Mouse (Mus musculus): ENCODE data around the gene Srp9. TPM values are rescaled to one million over a fixed set of nuclear protein-coding genes. Genes with fewer than 3 reads are reported as not detected.

The Srp9 gene
- total RNA-seq, 2 experiments from 2014 or later: 64.7 to 68.9 TPM

DNA sequence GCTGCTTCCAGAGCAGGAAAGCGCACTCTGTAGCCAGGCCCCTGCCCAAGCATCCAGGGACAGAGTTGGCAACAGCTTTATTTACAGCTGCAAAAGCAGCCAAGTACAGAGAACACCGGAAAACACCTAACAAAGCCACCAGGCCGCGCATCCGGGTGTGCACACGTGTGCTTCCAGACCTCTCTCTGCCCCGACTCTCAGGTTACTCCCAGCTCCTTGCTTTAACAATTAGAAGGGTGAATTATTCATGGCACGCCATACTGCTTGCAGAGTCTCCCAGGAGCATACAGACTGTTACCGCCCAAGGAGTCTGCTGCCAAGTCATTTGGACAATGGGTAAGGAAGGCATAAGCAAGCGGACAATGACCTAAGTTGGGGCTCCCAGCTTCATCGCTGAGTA lies 21.1 kb upstream of the Srp9 start:
- DNase-seq (ENCODE audit: low spot score in 2 of 2): no peak

DNA sequence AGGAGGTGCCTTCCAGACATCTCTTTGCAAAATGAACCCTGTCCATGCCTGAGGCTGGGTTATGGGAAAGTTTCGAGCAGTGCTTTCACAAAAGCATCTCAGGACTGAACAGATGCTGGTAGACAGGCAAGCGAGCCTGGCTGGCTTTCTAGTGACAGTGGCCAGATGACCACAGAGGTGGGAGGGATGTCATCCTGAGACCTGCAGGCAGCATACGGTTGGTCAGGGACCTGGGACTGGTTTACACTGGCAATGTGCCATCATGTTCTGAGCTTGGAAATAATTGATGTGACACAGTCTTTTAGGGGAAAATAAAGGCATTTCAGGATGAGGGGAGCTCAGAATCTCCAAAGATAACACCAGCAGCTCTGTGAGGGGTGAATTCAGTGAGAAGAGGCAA lies 19.5 kb upstream of the Srp9 start:
- no peak for DNase-seq (ENCODE audit: low spot score in 2 of 2)

DNA sequence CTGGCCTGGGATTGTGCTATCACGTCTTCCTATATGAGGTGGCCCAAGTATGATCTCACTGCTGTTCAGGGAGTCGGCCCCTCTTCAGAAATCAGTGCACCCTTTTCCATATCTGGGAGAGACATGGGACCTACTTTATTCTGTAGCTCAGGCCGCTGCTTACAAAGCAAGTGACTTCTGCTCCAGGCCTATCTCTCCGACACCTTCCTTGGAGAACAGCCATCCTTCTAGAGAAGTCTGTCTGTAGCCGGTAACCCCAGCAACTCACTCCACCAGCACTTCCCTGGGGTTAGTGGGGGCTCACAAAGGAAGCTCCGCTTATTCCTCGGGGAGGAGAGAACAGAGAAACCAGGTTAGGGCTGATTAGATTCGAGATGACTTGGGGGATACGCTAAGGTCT lies 17.3 kb upstream of the Srp9 start:
- no peak for DNase-seq (ENCODE audit: low spot score in 2 of 2)

DNA sequence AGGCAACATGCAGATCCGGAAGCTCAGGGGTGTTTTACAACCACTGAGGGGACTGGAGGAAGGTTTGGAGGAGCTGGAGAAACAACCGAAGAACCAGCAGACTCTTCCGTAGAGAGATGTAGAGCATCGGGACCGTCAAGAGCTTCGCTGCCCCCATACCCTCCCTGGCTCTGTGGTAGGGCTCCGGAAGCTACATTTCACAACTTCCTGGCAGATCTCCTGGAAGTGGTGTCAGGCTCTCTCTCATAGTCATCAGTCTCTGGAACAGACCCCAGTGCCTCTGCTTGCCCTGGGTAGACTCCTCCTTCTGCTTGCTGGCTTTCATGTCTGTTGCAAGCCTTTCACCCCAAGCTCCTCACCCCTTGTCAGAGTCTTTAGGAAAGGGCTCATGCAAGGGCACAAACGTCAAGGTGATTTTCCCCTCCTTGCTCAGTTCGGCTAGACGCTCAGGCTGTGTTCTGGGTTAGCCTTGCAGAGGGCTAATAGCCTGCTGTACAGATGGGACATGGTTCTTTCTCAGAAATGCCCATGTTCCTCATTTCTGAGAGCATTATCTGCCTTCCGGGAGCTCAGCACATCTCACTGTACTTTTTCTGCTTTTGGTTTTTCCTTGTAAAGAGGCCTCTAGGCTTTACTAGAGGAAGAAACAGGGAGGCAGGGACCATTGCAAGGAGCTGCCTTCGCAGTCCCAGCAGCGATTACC lies 16.0 kb upstream of the Srp9 start:
- no peak for DNase-seq (ENCODE audit: low spot score in 2 of 2)

DNA sequence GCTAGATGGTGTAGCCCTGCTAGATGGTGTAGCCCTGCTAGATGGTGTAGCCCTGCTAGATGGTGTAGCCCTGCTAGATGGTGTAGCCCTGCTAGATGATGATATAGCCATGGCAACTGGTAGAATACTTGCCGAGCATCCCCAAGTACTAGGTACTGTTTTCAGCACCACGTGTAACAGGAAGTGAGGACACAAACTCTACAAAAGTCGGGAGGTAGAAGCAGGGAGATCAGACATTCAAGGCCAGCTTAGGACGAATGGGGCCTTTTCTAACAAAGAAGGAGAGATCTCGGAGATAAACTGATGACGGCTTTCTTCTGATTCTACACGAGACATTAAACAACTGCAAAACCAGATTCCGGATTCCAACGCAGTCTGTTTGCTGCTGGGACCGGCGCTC lies 14.4 kb upstream of the Srp9 start:
- DNase-seq (ENCODE audit: low spot score in 2 of 2): no peak

DNA sequence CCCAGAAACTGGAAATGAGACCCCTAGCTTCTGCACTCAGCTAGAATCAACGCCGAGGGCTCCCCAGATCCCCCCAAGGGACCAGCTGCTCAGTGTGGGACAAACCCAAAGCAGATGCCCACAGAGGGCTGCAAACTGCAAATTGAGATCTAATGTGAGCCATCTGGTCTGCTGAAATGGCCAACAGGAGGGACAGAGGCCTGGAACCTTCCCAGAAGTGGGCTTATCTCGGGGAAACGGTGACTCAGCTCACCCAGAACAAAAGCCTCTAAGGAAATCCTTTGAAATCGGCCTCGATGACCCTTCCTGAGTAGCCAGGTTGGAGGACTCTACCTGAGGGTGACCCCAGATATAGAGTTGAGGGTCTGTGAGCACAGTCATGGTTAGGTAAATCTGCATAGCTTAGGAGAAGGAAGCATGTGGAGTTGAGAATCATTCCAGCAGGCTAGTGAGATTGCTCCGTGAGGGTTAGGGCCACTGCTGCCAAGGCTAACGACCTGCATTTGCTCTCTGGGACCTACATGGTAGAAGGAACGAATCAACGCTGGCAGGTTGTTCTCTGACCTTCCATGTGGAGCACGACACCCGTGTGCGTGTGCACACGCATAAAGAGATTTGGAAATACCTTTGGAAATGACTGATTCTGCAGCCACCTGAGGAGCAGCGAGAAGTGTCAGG lies 13.7 kb upstream of the Srp9 start:
- DNase-seq (ENCODE audit: low spot score in 2 of 2): no peak

DNA sequence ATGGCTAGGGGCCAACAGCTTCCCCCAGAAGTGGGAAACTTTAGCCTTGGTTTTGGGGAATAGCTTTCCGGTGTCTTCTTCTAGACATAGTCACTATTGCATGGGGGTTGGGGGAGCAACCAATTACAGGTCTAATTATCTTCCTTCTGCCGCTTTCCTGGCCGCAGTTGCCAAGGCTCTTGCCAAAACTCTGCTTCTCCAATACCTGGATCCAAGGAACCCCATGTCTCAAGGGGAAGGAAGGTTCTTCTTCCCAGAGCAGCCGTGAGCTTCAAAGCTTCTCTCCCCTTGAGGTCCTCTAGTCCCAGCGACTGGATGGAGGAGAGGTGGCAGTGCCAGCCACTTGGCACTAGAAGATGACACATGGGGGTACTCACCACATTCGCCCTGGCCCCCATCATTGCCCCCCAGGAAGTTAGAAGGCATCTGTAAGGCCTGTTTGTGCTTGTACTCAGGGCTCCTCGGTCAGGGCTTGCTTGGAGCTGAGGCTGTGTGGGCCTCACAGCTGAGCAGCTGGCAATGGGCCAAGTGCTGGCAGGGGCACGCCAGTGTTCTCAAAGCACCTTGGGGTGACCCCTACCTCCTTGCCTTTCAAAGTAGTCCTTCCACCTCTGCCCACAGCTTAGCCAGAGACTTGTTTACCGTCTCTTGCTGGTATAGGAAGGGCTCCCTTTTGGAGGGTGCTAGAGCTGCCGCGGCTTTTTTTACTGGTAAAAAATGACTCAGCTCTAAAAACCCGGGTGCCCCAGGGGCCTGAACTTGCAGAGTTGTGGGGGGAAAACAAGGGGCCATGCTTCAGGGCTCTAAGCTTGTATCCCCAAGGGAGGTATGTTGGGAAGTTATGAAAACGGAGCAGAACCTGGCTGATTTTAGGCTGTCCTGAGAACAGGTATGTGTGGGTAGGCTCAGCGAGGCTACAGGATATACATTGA lies 12.9 kb upstream of the Srp9 start:
- DNase-seq (ENCODE audit: low spot score in 2 of 2): no peak

DNA sequence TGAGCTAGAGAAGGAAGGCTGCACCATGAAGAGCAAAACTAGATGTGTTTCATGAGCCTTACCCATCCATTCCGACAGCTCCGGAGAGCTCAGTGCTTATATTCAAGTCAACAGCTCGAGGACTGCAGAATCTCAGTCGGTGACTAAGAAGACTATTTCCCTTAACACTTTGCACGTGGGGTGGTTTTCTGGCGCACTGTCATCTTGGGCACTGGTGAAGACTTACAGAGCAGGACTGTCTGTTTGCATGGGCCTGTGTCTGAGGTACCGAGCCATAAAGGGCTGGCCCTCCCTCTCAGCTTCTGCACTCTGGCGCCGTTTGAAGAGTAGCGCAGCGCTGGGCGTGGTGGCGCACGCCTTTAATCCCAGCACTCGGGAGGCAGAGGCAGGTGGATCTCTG lies 12.2 kb upstream of the Srp9 start:
- DNase-seq (ENCODE audit: low spot score in 2 of 2): no peak

DNA sequence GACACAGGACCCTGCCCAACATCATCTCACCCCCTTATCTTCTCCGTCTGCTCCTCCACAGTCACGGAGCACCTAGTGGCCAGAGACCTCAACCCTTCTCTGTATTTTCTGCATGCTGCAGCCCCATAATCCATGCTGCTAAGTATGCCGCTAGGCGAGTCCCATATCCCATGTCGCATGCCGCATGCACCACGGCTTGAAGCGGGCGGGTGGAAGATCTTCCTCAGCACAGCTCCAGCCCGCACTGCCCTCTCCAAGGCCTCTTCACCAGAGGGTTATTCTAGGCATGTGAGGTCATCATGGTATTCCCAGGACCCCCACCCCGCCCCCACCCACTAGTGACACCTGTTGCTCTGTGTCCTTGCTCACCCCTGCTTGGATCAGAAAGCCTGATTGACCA lies 11.4 kb upstream of the Srp9 start:
- DNase-seq (ENCODE audit: low spot score in 2 of 2): no peak

DNA sequence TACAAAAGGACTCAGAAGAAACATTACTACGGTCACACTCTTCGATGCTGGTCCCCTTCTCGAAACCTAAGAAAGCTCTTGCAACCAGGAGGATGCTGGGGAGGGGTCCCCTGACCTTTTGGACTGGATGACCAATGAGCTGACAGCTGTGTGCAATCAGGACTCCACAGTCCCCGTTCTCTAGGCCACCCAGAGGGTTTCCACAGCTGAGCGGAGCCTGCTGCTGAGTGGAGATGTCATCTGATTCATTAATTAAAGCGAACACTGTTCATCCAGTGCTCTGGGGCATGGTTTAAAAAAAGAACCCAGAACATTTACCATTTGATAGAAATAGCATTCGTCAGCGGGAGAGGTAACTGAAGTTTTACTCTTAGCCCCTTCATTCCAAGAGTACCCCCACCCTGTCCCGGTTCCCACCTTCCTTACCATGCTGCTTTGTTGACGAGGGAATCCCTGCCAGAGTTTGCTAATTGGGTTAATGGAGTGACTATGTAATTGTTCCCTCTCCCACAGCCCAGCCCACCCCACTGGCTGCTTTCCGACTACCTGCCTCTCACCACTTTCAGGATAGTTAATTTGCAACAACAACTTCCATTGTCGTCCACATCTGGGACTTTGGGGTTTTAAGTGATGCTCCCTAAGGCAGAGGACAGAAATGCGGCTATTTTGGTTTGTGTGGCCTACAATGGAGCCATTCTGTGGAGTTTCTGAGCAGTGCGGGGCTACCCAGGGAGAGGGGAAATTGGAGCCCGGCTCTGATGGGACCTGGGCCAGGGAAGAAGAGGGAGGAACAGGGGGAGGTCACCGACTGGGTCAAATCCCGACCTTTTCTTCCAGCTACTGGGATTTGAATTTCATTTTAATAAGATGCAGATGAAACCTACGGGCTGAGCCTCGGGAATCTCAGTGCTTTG lies 10.7 kb upstream of the Srp9 start:
- no peak for DNase-seq (ENCODE audit: low spot score in 2 of 2)

DNA sequence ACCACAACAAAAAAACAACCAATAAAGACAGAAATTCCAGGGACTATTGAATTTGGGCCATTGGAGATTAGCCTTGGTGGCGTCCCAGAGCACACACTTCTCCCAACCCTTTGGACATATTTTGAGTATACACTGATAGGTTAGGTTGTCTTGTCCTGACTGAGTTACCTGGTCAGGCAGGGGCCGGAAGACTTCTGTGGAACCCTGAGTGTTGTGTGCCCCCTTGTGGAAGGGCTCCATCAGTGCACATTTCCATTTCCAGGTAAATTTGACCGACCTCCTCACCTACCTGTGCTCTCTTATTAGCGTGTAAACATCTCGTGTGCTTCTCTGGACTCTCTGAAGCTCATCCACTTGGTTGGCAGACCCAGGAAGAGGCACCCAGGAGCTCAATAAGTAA lies 9.3 kb upstream of the Srp9 start:
- DNase-seq (ENCODE audit: low spot score in 2 of 2): peak; percentile 36 to 40

DNA sequence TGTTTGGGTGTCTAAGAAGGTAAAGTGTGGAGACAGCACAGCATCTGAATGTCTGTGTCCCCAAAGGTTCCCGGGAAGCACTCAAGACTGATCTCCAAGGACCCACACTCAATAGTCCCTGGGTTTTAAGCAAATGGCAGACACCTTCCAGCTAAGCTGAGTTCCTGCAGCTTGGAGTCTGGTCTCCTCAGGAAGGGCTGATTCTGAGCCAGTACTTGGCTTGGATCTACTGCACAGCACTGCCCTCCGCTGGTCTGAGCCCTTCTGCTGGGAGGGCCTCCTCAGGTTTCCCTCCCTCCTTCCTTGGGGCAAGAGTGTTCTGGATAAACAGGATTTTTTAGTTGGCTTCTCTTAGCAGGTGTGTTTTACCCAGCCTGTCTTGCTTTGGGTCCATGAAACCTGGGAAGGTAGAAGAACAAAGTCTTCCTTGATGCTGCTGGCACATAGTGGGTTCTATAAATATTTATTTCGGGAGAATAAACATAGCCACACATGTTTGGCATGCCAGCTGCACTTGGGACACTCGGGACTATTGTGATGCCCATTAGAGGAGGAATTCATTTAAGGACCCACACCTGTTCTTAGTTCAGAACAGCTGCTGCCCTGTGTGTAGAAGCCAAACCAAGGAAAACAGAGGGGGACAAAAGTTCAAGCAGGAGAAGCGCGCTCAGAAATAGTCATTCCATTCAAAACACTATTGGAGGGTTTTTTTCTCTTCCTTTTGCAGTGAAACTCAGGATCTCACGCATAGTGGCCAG lies 8.7 kb upstream of the Srp9 start:
- DNase-seq (ENCODE audit: low spot score in 2 of 2): peak; percentile 6 to 24

DNA sequence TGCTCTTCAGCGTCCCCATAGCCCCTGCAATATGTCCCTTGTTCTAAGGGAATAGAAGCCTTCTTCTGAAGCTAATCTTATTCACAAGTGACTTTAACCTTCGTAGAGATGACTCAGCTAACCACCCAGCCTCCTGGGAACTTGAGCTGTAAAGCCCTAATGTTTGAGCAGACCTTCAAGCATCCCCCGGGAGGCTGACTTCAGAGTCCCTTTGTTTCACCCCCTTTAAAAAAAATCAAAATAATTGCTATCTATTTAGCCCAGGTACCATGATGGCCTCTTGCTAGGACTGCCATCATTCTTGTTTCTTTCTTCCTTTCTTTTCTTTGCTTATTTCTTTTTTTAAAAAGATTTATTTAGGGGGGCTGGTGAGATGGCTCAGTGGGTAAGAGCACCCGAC lies 2.1 kb upstream of the Srp9 start:
- DNase-seq (ENCODE audit: low spot score in 2 of 2): no peak

DNA sequence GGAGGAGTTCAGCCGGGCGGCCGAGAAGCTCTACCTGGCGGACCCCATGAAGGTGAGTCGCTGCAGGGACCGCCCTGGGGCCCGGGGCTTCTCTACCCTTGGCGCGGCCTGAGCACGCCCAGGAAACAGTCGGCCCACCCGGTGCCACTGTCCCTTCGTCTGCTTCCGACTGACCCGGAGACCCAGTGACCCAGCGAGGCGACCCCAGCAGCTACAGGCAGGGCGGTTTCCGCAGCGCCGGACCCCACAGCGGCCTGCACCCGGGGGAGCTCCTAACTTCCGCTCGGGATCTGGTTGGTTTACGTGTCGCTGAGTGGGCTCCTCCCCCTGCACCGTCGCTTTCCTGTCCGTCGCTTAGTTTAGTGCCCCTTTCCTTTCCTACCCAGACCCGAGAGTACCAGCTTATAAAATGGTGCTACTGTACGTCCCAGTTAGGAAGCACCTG lies 409 bp downstream of the Srp9 start:
- DNase-seq (ENCODE audit: low spot score in 2 of 2): peak; percentile 68 to 81

DNA sequence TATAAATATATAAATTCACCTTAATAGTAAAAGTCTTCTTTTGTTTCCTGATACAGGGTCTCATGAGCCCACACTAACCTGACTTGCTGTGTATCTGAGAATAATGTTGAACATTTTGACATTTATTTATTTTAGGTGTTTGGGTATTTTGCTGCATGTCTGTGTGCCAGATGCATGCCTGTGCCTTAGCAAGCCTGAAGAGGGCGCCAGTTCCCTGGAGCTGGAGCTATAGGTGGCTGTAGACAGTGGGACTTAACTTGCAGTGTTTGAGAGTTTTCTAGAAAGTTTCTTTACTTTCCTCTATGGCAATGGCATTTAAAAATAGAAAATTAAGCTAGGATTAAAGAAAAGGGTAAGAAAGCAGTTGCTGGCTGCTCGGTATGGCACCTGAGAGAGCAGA lies 6.3 kb downstream of the Srp9 start:
- peak in 1 of 2 experiments; percentile 13 for DNase-seq (ENCODE audit: low spot score in 2 of 2)

DNA sequence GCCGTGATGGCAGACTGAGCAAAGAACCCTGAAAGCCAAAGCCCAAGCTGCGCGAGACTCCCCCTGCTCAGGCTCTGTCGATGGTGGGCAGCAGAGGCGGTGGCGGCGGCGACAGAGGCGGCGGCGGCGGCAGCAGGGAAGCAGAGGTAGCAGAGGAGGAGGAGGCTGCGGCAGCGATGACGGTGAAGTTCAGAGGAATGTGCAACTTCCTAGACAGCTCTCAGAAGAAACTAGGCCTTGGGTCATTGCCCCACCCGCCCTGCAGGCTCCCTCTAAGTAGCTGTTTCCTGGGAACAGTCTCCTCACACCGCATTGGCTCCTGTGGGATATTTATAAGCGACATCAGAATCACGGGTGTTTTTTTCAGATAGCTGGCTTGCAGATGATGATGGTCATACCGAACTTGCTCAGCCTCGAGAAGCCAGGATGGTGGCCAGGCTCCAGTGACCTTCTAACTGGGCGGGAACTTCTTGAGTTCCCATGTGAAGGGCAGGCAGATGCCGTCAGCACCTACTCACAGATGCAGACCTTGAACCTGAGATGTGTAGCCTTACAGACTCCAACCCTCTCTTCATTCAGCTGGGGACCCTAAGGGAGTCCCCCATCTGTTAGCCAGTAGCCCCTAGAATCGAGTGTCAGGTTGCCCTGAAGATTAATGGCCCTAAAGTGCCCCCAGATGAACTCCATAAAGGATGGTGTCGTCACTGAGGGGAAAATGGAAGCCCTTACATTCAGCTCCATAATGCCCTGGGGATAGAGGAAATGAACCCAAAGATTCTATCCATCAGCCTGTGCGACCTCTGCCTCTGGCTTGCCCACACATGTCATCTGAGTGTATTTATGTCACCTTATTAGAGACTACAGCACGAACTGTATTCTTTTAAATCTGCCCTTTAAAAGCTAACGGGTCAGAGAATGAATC lies 12.9 kb downstream of the Srp9 start:
- no peak for DNase-seq (ENCODE audit: low spot score in 2 of 2)

DNA sequence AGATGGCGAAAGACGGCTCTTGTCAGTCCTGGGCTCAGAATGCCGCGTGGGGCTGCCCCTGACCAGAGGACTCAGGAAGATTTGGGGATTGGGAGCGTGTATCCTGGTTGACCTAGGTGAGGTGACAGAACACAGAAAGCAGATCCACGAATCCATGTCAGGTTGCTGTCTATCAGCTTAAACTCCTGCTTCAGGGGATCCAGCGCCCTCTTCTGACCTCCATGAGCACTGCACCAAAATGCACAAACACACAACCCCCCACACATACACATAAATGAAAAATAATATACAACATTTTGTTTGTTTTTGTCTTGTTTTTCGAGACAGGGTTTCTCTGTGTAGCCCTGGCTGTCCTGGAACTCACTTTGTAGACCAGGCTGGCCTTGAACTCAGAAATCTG lies 13.6 kb downstream of the Srp9 start:
- DNase-seq (ENCODE audit: low spot score in 2 of 2): no peak

DNA sequence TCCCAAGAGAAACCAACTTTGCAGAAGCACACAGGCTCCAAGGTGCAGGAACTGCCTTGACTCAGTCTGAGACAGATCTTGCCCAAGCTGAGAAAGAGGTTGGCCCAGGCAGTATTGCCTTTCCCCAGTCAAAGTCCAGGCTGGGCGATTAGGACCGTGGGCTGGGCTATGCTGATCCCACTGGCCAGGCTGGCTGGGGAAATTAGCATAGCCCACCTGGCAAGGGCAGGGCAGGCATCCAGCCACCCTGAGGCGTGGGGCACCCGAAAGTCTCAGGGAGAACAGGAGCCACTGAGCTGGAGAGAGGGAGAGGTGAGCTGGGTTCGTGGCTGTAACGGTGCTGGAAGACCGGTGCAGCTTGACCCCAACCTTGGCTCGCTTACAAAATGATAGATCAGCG lies 15.4 kb downstream of the Srp9 start:
- no peak for DNase-seq (ENCODE audit: low spot score in 2 of 2)

DNA sequence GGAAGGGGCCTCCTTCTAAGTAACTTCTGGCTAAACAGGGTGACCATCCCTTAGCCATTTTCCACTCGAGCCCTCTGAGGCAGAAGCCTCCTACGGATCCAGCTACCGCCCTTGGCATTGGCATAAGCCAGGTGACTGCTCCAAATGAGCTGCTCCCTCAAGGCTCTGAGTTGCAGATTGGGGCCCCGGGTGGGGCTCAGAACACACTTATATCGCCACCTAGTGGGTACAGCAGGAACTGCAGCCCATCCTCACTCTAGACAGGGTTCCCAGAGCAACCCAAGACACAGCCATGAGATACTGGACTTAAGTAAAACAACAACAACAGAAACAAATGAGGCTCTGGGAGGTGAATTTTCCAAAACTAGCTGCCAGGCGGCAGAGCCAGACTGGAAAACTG lies 15.8 kb downstream of the Srp9 start:
- DNase-seq (ENCODE audit: low spot score in 2 of 2): peak; percentile 77 to 86
